Mouse (Mus musculus) E14TG2a.4 (cell line): ENCODE data around the gene Tecpr2.

Source experiments
- CTCF ChIP-seq: conservative IDR thresholded peaks from 2 replicates; pipeline ENCODE4 v1.5.1; 2014; ENCODE audit warnings: low read length
- NANOG ChIP-seq: IDR thresholded peaks from 2 replicates; pipeline ENCODE4 v1.6.1; 2014; ENCODE audit warnings: borderline replicate concordance, low read length, mixed read lengths
- POU5F1 ChIP-seq: IDR thresholded peaks from 2 replicates; pipeline ENCODE4 v1.6.1; 2014; ENCODE audit warnings: low read length, borderline replicate concordance

GRCm38 (mm10) chr12:110889036-110890020 is at the start of gene Tecpr2, which contains the start of gene Cinp:
- TF ChIP-seq CTCF (no peak), NANOG (no peak), POU5F1 (no peak)
